Mouse (Mus musculus) stomach, embryonic 14.5 days (tissue): Measurements from ENCODE around the gene C77080. TPM values are rescaled to one million over a fixed set of nuclear protein-coding genes. Genes with fewer than 3 reads are reported as not detected.
A peak's percentile ranks its signal among the peaks of the same experiment; 100 is the strongest.

ENCODE experiments used
- ATAC-seq: fragments of 200-750 bp; cut with Nextera tagmentation; 2 replicates; pipeline ENCODE4 v1.8.0; 2017; ENCODE audit warnings: low read depth, moderate TSS enrichment; ENCODE audit not compliant: insufficient number of reproducible peaks, insufficient read depth, low FRiP score
- H3K27ac ChIP-seq: fragments of 300-500 bp; sonication (generic); 2 replicates; pipeline ENCODE4 v1.5.1; 2014; ENCODE audit warnings: mild to moderate bottlenecking, low read length, moderate library complexity, mixed read lengths
- H3K27me3 ChIP-seq: fragments of 300-500 bp; sonication (generic); 2 replicates; pipeline ENCODE4 v1.6.1; 2014; ENCODE audit warnings: low read length, control low read depth, mixed read lengths; ENCODE audit not compliant: control insufficient read depth, insufficient read depth
- H3K36me3 ChIP-seq: fragments of 300-500 bp; sonication (generic); 2 replicates; pipeline ENCODE4 v1.6.1; 2014; ENCODE audit warnings: mild to moderate bottlenecking, control low read depth, low read length, moderate library complexity, mixed read lengths; ENCODE audit not compliant: control insufficient read depth, insufficient read depth
- H3K4me1 ChIP-seq: fragments of 300-500 bp; sonication (generic); 2 replicates; pipeline ENCODE4 v1.6.1; 2014; ENCODE audit warnings: low read length, control low read depth, mixed read lengths; ENCODE audit not compliant: control insufficient read depth, insufficient read depth
- H3K4me2 ChIP-seq: fragments of 300-500 bp; sonication (generic); replicated peaks from 2 replicates; pipeline ENCODE4 v1.6.1; 2014; ENCODE audit warnings: low read depth, low read length, control low read depth
- H3K4me3 ChIP-seq: fragments of 300-500 bp; sonication (generic); 2 replicates; pipeline ENCODE4 v1.5.1; 2014; ENCODE audit warnings: low read depth, low read length, control low read depth
- H3K9ac ChIP-seq: fragments of 300-500 bp; sonication (generic); replicated peaks from 2 replicates; pipeline ENCODE4 v1.6.1; 2014; ENCODE audit warnings: low read depth, mild to moderate bottlenecking, control low read depth, low read length, moderate library complexity, mixed read lengths
- H3K9me3 ChIP-seq: fragments of 300-500 bp; sonication (generic); 2 replicates; pipeline ENCODE4 v1.6.1; 2016; ENCODE audit warnings: low read depth, low read length, control low read depth; ENCODE audit not compliant: control insufficient read depth
- WGBS: fragments of 180-500 bp; shearing (Covaris S2); extraction: QIAGEN DNeasy Blood & Tissue Kit; methylation state at CpG from one replicate; pipeline ENCODE4 v1.1.7; 2014; 5-methylcytosine and 5-hydroxymethylcytosine counted together
- microRNA-seq: library from miRNA; unstranded; fragments of <30 nt; microRNA quantifications from one replicate; pipeline ENCODE4, GENCODE M21; 2016
- polyA plus RNA-seq: library from polyadenylated mRNA; unstranded; fragments of >200 nt; fragmentation: Nextera tagmentation; extraction: Ambion mirVana; gene quantifications from 2 replicates; pipeline ENCODE4 v1.2.1, GENCODE M21; 2014

C77080 gene
- polyA plus RNA-seq, 1 experiment from 2014 or later: 6.8 TPM

- Histone ChIP-seq H3K9ac (peak within 1 kb of the TSS; percentile 77), H3K4me2 (peak within 1 kb of the TSS; percentile 84), H3K36me3 (no peaks in the 10 kb centered on the region), H3K4me1 (peaks cover 12% of the 10 kb centered on the region), H3K27ac (peak within 1 kb of the TSS; percentile 90), H3K27me3 (no peaks in the 10 kb centered on the region), H3K9me3 (no peaks in the 10 kb centered on the region), H3K4me3 (peak within 1 kb of the TSS; percentile 94)
- under 1% methylated on average over 58 of the region's 58 CpGs for WGBS
- peak; percentile 82 for ATAC-seq
These were observed 71.4 kb downstream of the C77080 start, which contains the start of the genes S100pbp and Yars for GRCm38 (mm10) chr4:129189542-129190519. Gene S100pbp (minus strand): TSS chr4:129189727. Gene Yars (plus strand): TSS chr4:129189760.

GRCm38 (mm10) chr4:129188803-129189541 is 72.2 kb downstream of the C77080 start:
- no peaks in the 10 kb centered on the region for H3K36me3 ChIP-seq
- WGBS: under 1% methylated on average over 66 of the region's 74 CpGs
- H3K27ac ChIP-seq: peak overlapping the region; percentile 90
- no peaks in the 10 kb centered on the region for H3K9me3 ChIP-seq
- peaks cover 12% of the 10 kb centered on the region for H3K4me1 ChIP-seq
- peak overlapping the region; percentile 94 for H3K4me3 ChIP-seq
- peak overlapping the region; percentile 76 for H3K9ac ChIP-seq
- peak; percentile 70 for ATAC-seq
- no peaks in the 10 kb centered on the region for H3K27me3 ChIP-seq
- H3K4me2 ChIP-seq: peak overlapping the region; percentile 53

- 43% methylated on average over 5 of the region's 5 CpGs for WGBS
- peak overlapping the region; percentile 94 for H3K4me3 ChIP-seq
- no peaks in the 10 kb centered on the region for H3K36me3 ChIP-seq
- no peaks in the 10 kb centered on the region for H3K9me3 ChIP-seq
- no peak for ATAC-seq
- peak overlapping the region; percentile 90; the same call in 1 of the 2 replicates for H3K27ac ChIP-seq
- H3K27me3 ChIP-seq: no peaks in the 10 kb centered on the region
- peak overlapping the region; percentile 53 for H3K4me2 ChIP-seq
- peaks cover 12% of the 10 kb centered on the region for H3K4me1 ChIP-seq
- peak overlapping the region; percentile 76 for H3K9ac ChIP-seq
These were observed 73.1 kb downstream of the C77080 start for GRCm38 (mm10) chr4:129188041-129188659.

DNA sequence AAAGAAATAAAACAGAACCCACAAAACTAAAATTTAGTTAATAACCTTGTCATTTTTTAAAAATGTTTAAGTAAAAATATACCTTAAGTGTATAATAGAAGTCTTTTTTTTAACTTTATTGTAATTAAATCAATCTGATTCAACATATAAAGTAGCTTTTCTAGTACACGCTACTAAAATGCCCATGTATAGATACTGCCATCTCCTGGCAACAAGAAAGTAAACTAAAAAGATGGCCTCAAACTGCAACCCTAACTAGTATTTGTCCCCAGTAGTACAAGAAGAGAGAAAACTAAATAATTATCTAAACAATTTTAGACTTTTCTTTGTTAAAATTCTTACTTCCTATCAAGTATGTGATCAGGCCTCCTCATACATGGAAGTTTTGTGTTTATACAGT is 81.6 kb downstream of the C77080 start:
- Histone ChIP-seq H3K4me3 (no peak overlapping the region), H3K4me2 (no peak overlapping the region), H3K4me1 (no peaks in the 10 kb centered on the region), H3K9me3 (no peaks in the 10 kb centered on the region), H3K9ac (no peak overlapping the region), H3K27ac (no peak overlapping the region), H3K36me3 (peaks cover 45% of the 10 kb centered on the region), H3K27me3 (no peaks in the 10 kb centered on the region)
- WGBS: 65% methylated on average over 1 of the region's 1 CpGs
- ATAC-seq: no peak

DNA sequence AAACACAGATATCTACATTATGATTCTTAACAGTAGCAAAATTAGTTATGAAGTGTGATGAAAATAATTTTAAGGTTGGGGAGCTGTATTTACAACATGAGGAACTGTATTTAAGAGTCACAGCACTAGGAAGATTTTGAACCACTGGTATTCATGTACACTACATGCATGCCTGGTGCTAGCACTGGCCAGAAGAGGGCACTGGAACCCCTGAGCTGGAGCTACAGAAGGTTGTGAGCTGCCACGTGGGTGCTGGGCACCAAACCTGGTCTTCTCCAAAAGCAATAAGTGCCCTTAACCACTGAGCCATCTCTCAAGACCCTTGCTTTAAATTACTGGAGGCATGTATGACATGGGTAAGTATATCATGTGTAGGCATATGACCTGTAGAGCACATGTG is 88.7 kb downstream of the C77080 start:
- peaks cover 45% of the 10 kb centered on the region for H3K36me3 ChIP-seq
- no peak overlapping the region for H3K9ac ChIP-seq
- H3K4me1 ChIP-seq: no peaks in the 10 kb centered on the region
- H3K27me3 ChIP-seq: no peaks in the 10 kb centered on the region
- no peak overlapping the region for H3K4me2 ChIP-seq
- no peaks in the 10 kb centered on the region for H3K9me3 ChIP-seq
- WGBS: 82% methylated on average over 1 of the region's 1 CpGs
- H3K27ac ChIP-seq: no peak overlapping the region
- ATAC-seq: no peak
- no peak overlapping the region for H3K4me3 ChIP-seq

Small RNA genes lying within 50 kb of the gene (microRNA-seq; reads per million reads assigned to microRNA genes)
- not detected for gene Gm22994

Other genes starting within 250 kb of the C77080 start
- gene Rnf19b, start 203.1 kb downstream of the C77080 start, polyA plus RNA-seq: 6.9 and 7.2 TPM in 2 replicates
- 20.9 and 22.6 TPM in 2 replicates for gene Tmem54, start 155.9 kb downstream of the C77080 start, polyA plus RNA-seq
- 1.1 and 2.0 TPM in 2 replicates for gene Hpca, start 139.4 kb downstream of the C77080 start, polyA plus RNA-seq
- gene Fndc5, start 124.4 kb downstream of the C77080 start, polyA plus RNA-seq: 1.4 TPM in 2 replicates
- 18.2 and 20.3 TPM in 2 replicates for gene S100pbp, start 71.7 kb downstream of the C77080 start, polyA plus RNA-seq
- gene Yars, start 71.6 kb downstream of the C77080 start, polyA plus RNA-seq: 81.6 and 84.6 TPM in 2 replicates
- gene Sync, start 26.2 kb upstream of the C77080 start, polyA plus RNA-seq: 1.7 and 1.9 TPM in 2 replicates
- 329 and 348 TPM in 2 replicates for gene Rbbp4, start 74.0 kb upstream of the C77080 start, polyA plus RNA-seq
- 46.7 and 52.2 TPM in 2 replicates for gene Zbtb8os, start 74.3 kb upstream of the C77080 start, polyA plus RNA-seq
- 14.1 and 14.8 TPM in 2 replicates for gene Zbtb8a, start 116.7 kb upstream of the C77080 start, polyA plus RNA-seq
- gene Zbtb8b, start 179.4 kb upstream of the C77080 start, polyA plus RNA-seq: 1.1 and 2.2 TPM in 2 replicates
- 25.6 and 25.7 TPM in 2 replicates for gene Bsdc1, start 200.2 kb upstream of the C77080 start, polyA plus RNA-seq
- not detected in 2 replicates for gene Tssk3, start 229.6 kb upstream of the C77080 start, polyA plus RNA-seq
- not detected in 2 replicates for gene Fam229a, start 229.8 kb upstream of the C77080 start, polyA plus RNA-seq